Mouse (Mus musculus) liver, adult 2 months (tissue): ENCODE data around the gene Dclre1b. TPM values are rescaled to one million over a fixed set of nuclear protein-coding genes. Genes with fewer than 3 reads are reported as not detected.
A peak's percentile ranks its signal among the peaks of the same experiment; 100 is the strongest.
"Not testable (repeated sequence)": the region's sequence is repeated elsewhere in the genome, so short reads cannot be mapped to it uniquely, and the experiment has no call there.

Source experiments
- DNase-seq: peaks from one replicate; pipeline ENCODE4 v3.0.0-alpha.2; 2011; ENCODE audit warnings: low read depth, low spot score; ENCODE audit errors: extremely low read depth
- H3K27ac ChIP-seq: fragments of 200-500 bp; replicated peaks from 2 replicates; pipeline ENCODE4 v1.5.1; 2012; ENCODE audit warnings: low read depth, mild to moderate bottlenecking, control low read depth, inconsistent platforms, low read length; ENCODE audit not compliant: insufficient read depth
- H3K27me3 ChIP-seq: fragments of 200-500 bp; 2 replicates; pipeline ENCODE4 v1.6.1; 2012; ENCODE audit warnings: mild to moderate bottlenecking, moderate library complexity, low read length, inconsistent platforms; ENCODE audit not compliant: control insufficient read depth, insufficient read depth
- H3K36me3 ChIP-seq: fragments of 200-500 bp; 2 replicates; pipeline ENCODE4 v1.6.1; 2012; ENCODE audit warnings: low read length, inconsistent platforms; ENCODE audit not compliant: control insufficient read depth, insufficient read depth
- H3K4me1 ChIP-seq: fragments of 200-500 bp; 2 replicates; pipeline ENCODE4 v1.6.1; 2011; ENCODE audit warnings: low read length; ENCODE audit not compliant: control insufficient read depth, insufficient read depth
- H3K4me3 ChIP-seq: fragments of 200-500 bp; 2 replicates; pipeline ENCODE4 v1.5.1; 2011; ENCODE audit warnings: low read depth, mild to moderate bottlenecking, control low read depth, low read length, moderate library complexity; ENCODE audit not compliant: insufficient read depth
- H3K79me2 ChIP-seq: fragments of 200-500 bp; 2 replicates; pipeline ENCODE4 v1.6.1; 2012; ENCODE audit warnings: inconsistent platforms, mild to moderate bottlenecking, low read length, moderate library complexity; ENCODE audit not compliant: control insufficient read depth, insufficient read depth
- H3K9ac ChIP-seq: fragments of 200-500 bp; 2 replicates; pipeline ENCODE4 v1.6.1; 2012; ENCODE audit warnings: low read depth, mild to moderate bottlenecking, control low read depth, inconsistent platforms, low read length
- CTCF ChIP-seq: fragments of 200-500 bp; IDR thresholded peaks from 2 replicates; pipeline ENCODE4 v1.5.1; 2011; ENCODE audit warnings: low read depth, low read length, control low read depth
- POLR2A ChIP-seq: fragments of 200-500 bp; IDR thresholded peaks from 2 replicates; pipeline ENCODE4 v1.6.1; 2011; ENCODE audit warnings: low read length, control low read depth; ENCODE audit not compliant: insufficient read depth; ENCODE audit errors: extremely low read depth
- WGBS: fragments of 180-500 bp; shearing (Covaris S2); methylation state at CpG from one replicate; pipeline ENCODE4 v1.1.7; 2018; 5-methylcytosine and 5-hydroxymethylcytosine counted together
- polyA plus RNA-seq: library from polyadenylated mRNA; depleted of rRNA; stranded (reverse); fragments of >200 nt; gene quantifications from 2 replicates; pipeline ENCODE4 v1.2.3, GENCODE M21; 2012
- total RNA-seq: library from RNA; depleted of rRNA; stranded (reverse); fragments of >200 nt; gene quantifications from 2 replicates; pipeline ENCODE4 v1.2.3, GENCODE M21; 2014

The Dclre1b gene
- total and polyA plus RNA-seq, 2 experiments = 2.5 to 5.6 TPM

GRCm38 (mm10) chr3:103801631-103802531, 7.4 kb downstream of the Dclre1b start:
- H3K27me3 ChIP-seq = no peaks in the 10 kb centered on the region
- H3K4me1 ChIP-seq = peaks cover 8% of the 10 kb centered on the region; the same call in 1 of the 2 replicates
- H3K4me3 ChIP-seq = no peak overlapping the region; the same call in 1 of the 2 replicates
- no peaks in the 10 kb centered on the region for H3K79me2 ChIP-seq
- H3K36me3 ChIP-seq = peaks cover 7% of the 10 kb centered on the region; the same call in 1 of the 2 replicates
- DNase-seq = peak; percentile 98
- TF ChIP-seq CTCF (no peak), POLR2A (no peak)
- peak overlapping the region; percentile 83 for H3K27ac ChIP-seq
- H3K9ac ChIP-seq = peak overlapping the region; percentile 48; the same call in 1 of the 2 replicates
- under 1% methylated on average over 10 of the region's 10 CpGs for WGBS

- Histone ChIP-seq H3K4me1 (peaks cover 8% of the 10 kb centered on the region; the same call in 1 of the 2 replicates), H3K9ac (no peak overlapping the region), H3K27me3 (no peaks in the 10 kb centered on the region), H3K27ac (no peak overlapping the region), H3K4me3 (no peak overlapping the region), H3K79me2 (no peaks in the 10 kb centered on the region), H3K36me3 (peaks cover 2% of the 10 kb centered on the region; the same call in 1 of the 2 replicates)
- WGBS = 85% methylated on average over 2 of the region's 2 CpGs
- TF ChIP-seq POLR2A = no peak
- TF ChIP-seq CTCF = no peak
- DNase-seq = no peak
These were observed 9.7 kb downstream of the Dclre1b start for GRCm38 (mm10) chr3:103799507-103799906.

GRCm38 (mm10) chr3:103796389-103796788, 12.9 kb downstream of the Dclre1b start:
- TF ChIP-seq CTCF = no peak
- TF ChIP-seq POLR2A = no peak
- DNase-seq = no peak
- 0 out of 2 replicates have a peak, but pooled peaks cover under 1% of the 10 kb centered on the region for H3K4me1 ChIP-seq
- no peak overlapping the region for H3K27ac ChIP-seq
- H3K27me3 ChIP-seq = no peaks in the 10 kb centered on the region
- H3K9ac ChIP-seq = no peak overlapping the region
- WGBS = 72% methylated on average over 2 of the region's 2 CpGs
- H3K79me2 ChIP-seq = no peaks in the 10 kb centered on the region
- H3K4me3 ChIP-seq = no peak overlapping the region
- H3K36me3 ChIP-seq = no peaks in the 10 kb centered on the region

GRCm38 (mm10) chr3:103792566-103792965, 16.7 kb downstream of the Dclre1b start:
- H3K9ac ChIP-seq = no peak overlapping the region
- TF ChIP-seq POLR2A (no peak), CTCF (no peak)
- WGBS = 79% methylated on average over 1 of the region's 1 CpGs

GRCm38 (mm10) chr3:103792111-103792406, 17.2 kb downstream of the Dclre1b start:
- H3K79me2 ChIP-seq, DNase-seq, H3K4me3 ChIP-seq, H3K36me3 ChIP-seq, H3K27ac ChIP-seq, H3K9ac ChIP-seq, H3K27me3 ChIP-seq: not testable (repeated sequence)
- H3K4me1 ChIP-seq = peaks cover 16% of the 10 kb centered on the region
- 90% methylated on average over 5 of the region's 5 CpGs for WGBS

More at GRCm38 (mm10) chr3:103792566-103792965, 16.7 kb downstream of the Dclre1b start:
- no peaks in the 10 kb centered on the region for H3K36me3 ChIP-seq
- no peak overlapping the region for H3K27ac ChIP-seq
- no peak overlapping the region for H3K4me3 ChIP-seq
- DNase-seq = no peak
- H3K27me3 ChIP-seq = no peaks in the 10 kb centered on the region
- H3K4me1 ChIP-seq = peaks cover 12% of the 10 kb centered on the region
- peaks cover 7% of the 10 kb centered on the region; the same call in 1 of the 2 replicates for H3K79me2 ChIP-seq
